Mouse (Mus musculus): ENCODE results near the gene Cnn1. TPM values are rescaled to one million over a fixed set of nuclear protein-coding genes. Genes with fewer than 3 reads are reported as not detected.
"Not testable (repeated sequence)": the region's sequence is repeated elsewhere in the genome, so short reads cannot be mapped to it uniquely, and the experiment has no call there.

Gene Cnn1
- total RNA-seq, 4 experiments from 2014 or later = 0.63 to 3.0 (median 1.0) TPM

- DNase-seq (ENCODE audit: low spot score in 2 of 2) = no peak
Observed at GRCm38 (mm10) chr9:22125246-22126027, 26.4 kb downstream of the Cnn1 start.

GRCm38 (mm10) chr9:22131226-22131981 lies 32.4 kb downstream of the Cnn1 start:
- DNase-seq (ENCODE audit: low spot score in 2 of 2) = no peak

- no peak for DNase-seq (ENCODE audit: low spot score in 2 of 2)
Observed at GRCm38 (mm10) chr9:22132220-22132619, 33.2 kb downstream of the Cnn1 start.

GRCm38 (mm10) chr9:22134246-22134890 lies 35.4 kb downstream of the Cnn1 start:
- no peak for DNase-seq (ENCODE audit: low spot score in 2 of 2)

GRCm38 (mm10) chr9:22134988-22135643 lies 36.1 kb downstream of the Cnn1 start:
- no peak for DNase-seq (ENCODE audit: low spot score in 2 of 2)

GRCm38 (mm10) chr9:22135644-22136390 lies 36.8 kb downstream of the Cnn1 start, which contains the start of gene Acp5:
Gene Acp5, minus strand, starts transcription at chr9:22135711.
- DNase-seq (ENCODE audit: low spot score in 2 of 2) = no peak

- DNase-seq (ENCODE audit: low spot score in 2 of 2) = no peak
Observed at GRCm38 (mm10) chr9:22136765-22137547, 37.9 kb downstream of the Cnn1 start.

- peak in 1 of 2 experiments; percentile 26 for DNase-seq (ENCODE audit: low spot score in 2 of 2)
Observed at GRCm38 (mm10) chr9:22138480-22138879, 39.5 kb downstream of the Cnn1 start.

GRCm38 (mm10) chr9:22139746-22140145 lies 40.7 kb downstream of the Cnn1 start:
- DNase-seq (ENCODE audit: low spot score in 2 of 2) = no peak

- DNase-seq (ENCODE audit: low spot score in 2 of 2) = peak; percentile 67 to 91
Observed at GRCm38 (mm10) chr9:22143108-22144037, 44.4 kb downstream of the Cnn1 start.

- DNase-seq (ENCODE audit: low spot score in 2 of 2) = no peak
Observed at GRCm38 (mm10) chr9:22144304-22144965, 45.4 kb downstream of the Cnn1 start.

GRCm38 (mm10) chr9:22149426-22150248 lies 50.6 kb downstream of the Cnn1 start:
- DNase-seq (ENCODE audit: low spot score in 2 of 2) = no peak

- not testable (repeated sequence) for DNase-seq (ENCODE audit: low spot score in 2 of 2)
Observed at GRCm38 (mm10) chr9:22150249-22150693, 51.3 kb downstream of the Cnn1 start.

GRCm38 (mm10) chr9:22150946-22151345 lies 51.9 kb downstream of the Cnn1 start:
- DNase-seq (ENCODE audit: low spot score in 2 of 2) = no peak

GRCm38 (mm10) chr9:22153810-22154209 lies 54.8 kb downstream of the Cnn1 start:
- no peak for DNase-seq (ENCODE audit: low spot score in 2 of 2)

GRCm38 (mm10) chr9:22155614-22156013 lies 56.6 kb downstream of the Cnn1 start:
- peak; percentile 48 to 69 for DNase-seq (ENCODE audit: low spot score in 2 of 2)

All from layer of hippocampus, adult 8-10 months (tissue).